Mouse (Mus musculus) c-Kit-negative CD71-positive TER-119-positive erythroid progenitor cells, embryonic 14.5 days (primary cell): ENCODE measurements around the gene Rimbp2.

Experiments
- DNase-seq: peaks from one replicate; pipeline ENCODE4 v3.0.0-alpha.2; 2013; ENCODE audit warnings: low read depth, low spot score

Rimbp2 gene

GRCm38 (mm10) chr5:128846433-128847040, 106.7 kb downstream of the Rimbp2 start:
- DNase-seq: no peak

- no peak for DNase-seq
These were observed 108.3 kb downstream of the Rimbp2 start for GRCm38 (mm10) chr5:128845033-128845432.

DNA sequence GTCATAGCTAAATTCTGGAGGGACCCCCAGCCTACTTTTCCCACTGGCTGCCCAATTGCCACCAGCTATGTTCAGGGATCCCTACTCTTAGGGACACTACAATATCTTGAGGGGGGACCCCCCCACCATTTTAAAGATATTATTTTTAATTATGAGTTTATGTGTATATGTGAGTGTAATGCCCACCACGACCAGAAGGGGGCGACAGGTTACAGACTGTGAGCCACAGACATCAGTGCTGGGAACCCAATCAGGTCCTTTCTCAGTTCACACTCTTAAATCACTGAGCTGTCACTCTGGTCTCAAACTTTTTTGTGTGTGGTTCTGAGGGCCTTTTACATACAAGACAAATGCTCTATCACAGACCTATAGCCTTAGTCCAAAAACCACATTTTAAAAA, 109.3 kb downstream of the Rimbp2 start:
- DNase-seq: no peak

- no peak for DNase-seq
These were observed 111.7 kb downstream of the Rimbp2 start for GRCm38 (mm10) chr5:128841541-128841940.

DNA sequence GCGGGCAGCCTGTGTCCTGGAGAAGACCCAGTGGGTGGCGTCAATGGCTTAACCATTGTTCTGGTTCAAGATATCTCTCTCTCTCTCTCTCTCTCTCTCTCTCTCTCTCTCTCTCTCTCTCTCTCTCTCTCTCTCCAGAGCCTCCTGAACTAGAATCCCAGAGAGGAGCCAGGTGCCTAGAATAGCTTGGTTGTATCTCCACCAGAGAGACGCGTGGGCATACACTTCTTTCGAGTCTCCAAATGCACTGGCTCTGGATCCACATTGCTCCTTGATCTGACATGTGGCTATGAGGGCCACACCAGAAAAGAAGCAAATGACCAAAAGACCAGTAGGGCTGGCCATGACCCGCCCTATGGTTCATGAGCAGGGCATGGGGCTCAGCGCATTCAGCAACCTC, 116.2 kb downstream of the Rimbp2 start:
- no peak for DNase-seq

- no peak for DNase-seq
These were observed 119.2 kb downstream of the Rimbp2 start for GRCm38 (mm10) chr5:128834126-128834525.

GRCm38 (mm10) chr5:128822843-128823242, 130.4 kb downstream of the Rimbp2 start:
- no peak for DNase-seq

- DNase-seq: no peak
These were observed 133.5 kb downstream of the Rimbp2 start for GRCm38 (mm10) chr5:128819638-128820285.

DNA sequence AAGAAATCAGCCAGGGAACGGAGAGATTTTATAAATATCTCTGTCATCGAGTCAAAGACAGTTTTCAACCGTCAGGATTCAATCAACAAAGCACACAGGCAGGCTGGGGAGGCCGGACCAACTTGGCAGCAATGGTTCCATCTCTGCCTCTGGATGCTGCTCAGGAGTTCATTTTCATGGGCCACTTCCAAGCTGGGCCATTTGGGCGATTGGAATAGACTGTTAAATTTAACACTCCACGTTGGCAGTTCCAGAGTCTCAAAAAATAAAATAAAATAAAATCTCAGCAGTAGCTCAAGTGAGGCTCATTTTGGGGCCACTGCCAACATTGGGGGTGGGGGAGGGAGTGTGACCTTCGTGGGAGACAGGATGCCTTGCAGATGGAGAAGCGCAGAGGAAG, 137.7 kb downstream of the Rimbp2 start:
- DNase-seq: no peak

- no peak for DNase-seq
These were observed 138.2 kb downstream of the Rimbp2 start for GRCm38 (mm10) chr5:128815078-128815477.

- DNase-seq: no peak
These were observed 140.2 kb downstream of the Rimbp2 start for GRCm38 (mm10) chr5:128813121-128813520.

- no peak for DNase-seq
These were observed 141.9 kb downstream of the Rimbp2 start for GRCm38 (mm10) chr5:128811431-128811830.

DNA sequence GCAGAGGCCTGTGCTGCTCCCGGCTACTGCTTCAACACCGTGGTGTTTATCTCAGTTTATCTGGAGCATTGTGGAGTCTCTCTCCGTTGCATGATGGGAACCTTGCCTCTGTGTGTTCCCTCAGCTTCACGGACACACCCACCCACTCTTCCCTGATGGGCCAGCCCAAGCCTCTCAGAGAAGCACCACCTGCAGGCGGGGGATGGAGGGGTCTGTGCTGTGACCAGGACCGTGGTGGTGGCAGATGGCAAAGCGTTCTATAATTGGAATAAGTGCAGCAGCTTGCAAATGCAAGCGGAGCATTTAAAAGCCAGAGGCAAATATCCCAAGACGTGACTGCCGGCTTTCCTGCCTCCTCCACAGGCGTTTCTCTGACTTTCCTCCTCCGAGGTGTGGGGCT, 143.3 kb downstream of the Rimbp2 start:
- DNase-seq: no peak

- DNase-seq: no peak
These were observed 143.9 kb downstream of the Rimbp2 start for GRCm38 (mm10) chr5:128809406-128809805.

DNA sequence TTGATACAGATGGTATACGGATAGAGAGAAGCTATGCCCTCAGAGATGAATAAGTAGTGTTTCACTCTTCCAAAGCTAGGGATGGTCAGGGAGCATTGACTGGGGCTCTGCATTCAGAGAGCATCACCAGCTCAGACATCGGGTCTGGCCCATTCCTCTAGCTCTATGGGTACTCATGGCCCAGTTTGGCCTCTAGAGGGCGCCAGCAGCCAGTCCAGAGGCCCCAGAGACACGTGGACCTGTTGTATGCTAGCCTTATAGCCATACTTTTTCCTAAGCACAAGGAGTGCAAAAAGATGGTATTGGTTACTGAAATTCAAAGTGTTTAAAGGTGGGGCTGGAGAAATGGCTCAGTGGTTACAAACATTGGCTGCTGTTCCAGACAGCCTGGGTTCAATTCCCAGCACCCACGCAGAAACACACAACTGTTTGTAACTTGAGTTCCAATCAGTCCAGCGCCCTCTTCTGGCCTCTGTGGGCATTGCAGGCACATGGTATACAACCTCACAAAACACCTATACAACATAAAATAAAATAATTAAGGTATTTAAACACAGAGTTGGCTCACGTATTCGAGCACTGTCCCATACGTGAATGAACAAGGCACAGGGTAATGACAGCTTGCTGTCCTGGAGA, 144.6 kb downstream of the Rimbp2 start:
- DNase-seq: no peak

- DNase-seq: no peak
These were observed 145.9 kb downstream of the Rimbp2 start for GRCm38 (mm10) chr5:128807408-128807807.

DNA sequence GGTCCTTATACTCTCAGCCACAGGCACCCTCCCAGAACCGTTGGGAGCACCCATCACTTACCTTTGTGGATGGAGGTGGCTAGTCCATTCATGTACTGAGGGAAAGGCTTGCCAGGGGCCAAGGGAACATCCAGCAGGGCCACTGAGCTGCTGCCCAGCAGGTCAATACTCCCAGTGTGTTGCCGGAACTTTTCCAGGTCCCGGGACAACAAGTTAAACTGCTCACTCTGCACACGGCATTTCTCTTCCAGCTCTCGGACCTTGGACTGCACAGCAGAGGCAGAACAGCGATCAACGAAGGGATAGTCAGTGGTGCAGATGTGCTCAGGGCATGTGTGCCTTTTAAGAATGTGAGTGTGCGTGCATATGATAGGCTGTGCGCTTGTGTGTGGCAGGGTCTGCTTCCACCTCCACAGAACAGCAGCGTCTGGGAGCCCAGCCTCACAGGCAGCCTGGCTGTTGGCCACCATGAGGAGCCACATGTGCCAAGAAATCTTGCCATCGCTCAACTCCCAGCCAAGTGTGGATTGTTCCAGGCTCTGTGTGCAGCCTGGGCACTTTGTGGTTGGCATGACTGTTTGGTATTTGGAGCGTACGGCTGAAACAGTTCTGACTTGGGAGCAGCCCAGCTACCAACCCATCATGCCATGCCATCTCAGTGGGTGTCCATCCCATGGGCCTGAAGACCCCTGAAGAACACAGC, 146.8 kb downstream of the Rimbp2 start:
- no peak for DNase-seq

DNA sequence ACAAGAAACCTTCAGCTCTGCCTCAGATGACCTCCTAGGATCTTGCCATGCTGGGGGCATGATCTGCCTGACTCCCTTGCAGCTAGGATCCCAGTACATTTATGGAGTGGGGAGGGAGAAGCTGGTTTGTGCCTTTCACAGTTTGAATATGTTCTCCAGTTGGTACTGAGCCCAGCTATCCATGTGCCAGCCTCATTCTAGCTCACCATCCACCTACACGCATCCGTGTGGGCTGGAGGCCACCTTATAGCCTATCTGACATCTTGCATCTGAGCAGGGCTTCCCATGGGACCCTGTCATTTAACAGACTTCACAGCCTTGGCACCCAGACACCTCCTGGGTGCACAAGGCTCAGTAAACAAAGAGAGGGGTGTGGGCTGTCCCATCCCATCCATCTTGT, 148.2 kb downstream of the Rimbp2 start:
- no peak for DNase-seq

GRCm38 (mm10) chr5:128800592-128800991, 152.7 kb downstream of the Rimbp2 start:
- DNase-seq: no peak

DNA sequence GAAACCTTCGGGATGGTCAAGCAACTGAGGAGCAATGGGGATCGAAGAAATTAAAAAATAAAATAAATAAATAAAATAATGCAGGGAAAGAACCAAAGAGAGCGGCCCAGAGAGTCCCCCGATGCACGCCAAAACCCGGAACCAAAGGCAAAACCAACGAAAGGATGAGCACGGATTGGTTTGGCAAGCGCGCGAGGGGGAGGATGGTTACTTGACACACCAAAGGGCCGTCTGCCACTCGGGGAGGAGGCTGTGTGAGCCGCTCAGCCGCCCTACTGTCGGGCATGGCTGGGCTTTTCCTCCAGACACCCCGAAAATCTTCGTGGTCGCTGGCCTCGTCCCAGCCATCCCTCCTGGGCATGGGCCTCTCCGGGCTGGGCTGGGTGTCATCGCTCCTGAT, 171.7 kb downstream of the Rimbp2 start:
- DNase-seq: no peak

DNA sequence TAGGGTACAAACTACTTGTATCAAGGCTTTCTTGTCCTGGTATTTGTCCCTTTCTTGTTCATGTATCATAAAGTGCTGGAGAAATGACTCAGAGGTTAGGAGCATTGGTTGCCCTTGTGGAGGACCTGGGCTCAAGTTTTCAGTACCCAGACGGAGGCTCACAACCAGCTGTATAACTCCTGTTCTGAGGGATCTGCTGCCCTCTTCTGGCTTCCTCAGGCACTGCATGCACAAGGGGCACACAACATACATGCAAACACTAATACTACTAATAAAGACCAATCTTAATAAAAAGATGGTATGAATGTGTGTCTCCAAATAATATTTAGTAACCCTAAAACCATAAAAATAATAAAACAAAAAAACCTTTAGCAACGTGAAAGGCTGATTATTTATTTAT, 176.9 kb downstream of the Rimbp2 start:
- DNase-seq: no peak

DNA sequence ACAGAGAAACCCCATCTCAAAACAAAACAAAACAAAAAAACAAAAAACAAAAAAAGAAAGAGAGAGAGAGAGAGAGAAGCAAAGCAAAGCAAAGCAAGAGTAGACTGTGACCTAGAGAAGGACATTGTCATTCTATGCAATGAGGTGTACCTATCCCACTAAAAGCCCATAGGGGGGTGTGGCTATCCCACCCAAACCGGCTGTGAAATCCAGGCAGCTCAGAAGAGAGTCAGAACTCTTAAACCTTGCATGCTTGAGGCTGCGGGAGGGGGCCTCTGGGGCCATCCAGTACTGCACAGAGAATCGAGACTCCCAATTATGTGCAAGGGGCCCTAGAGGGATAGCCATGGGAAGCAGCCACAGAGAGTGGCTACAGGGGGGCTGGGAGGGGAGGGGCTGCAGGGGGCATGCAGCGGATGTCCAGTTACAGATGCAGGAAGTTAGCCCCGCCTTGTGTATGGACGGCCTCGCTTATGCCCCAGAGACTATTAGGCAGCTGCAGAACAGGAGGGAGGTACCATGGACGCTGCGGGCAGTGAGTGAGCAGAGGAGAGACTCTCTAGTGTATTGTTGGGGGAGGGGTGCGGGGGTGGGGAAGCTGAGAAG, 184.2 kb downstream of the Rimbp2 start:
- no peak for DNase-seq
